Mouse (Mus musculus) hindbrain, embryonic 15.5 days (tissue): Measurements from ENCODE around the gene Dnaic1. TPM values are rescaled to one million over a fixed set of nuclear protein-coding genes. Genes with fewer than 3 reads are reported as not detected.

Source experiments
- ATAC-seq: fragments of 200-750 bp; cut with Nextera tagmentation; 2 replicates; pipeline ENCODE4 v1.8.0; 2017; ENCODE audit warnings: low read depth, moderate number of reproducible peaks, moderate TSS enrichment; ENCODE audit not compliant: low FRiP score
- H3K27ac ChIP-seq: fragments of 300-500 bp; sonication (generic); replicated peaks from 2 replicates; pipeline ENCODE4 v1.5.1; 2015; ENCODE audit warnings: mild to moderate bottlenecking, inconsistent platforms
- H3K27me3 ChIP-seq: fragments of 300-500 bp; sonication (generic); 2 replicates; pipeline ENCODE4 v1.6.1; 2015; ENCODE audit warnings: control low read depth, inconsistent platforms
- H3K36me3 ChIP-seq: fragments of 300-500 bp; sonication (generic); 2 replicates; pipeline ENCODE4 v1.6.1; 2015; ENCODE audit warnings: control low read depth, inconsistent platforms
- H3K4me1 ChIP-seq: fragments of 300-500 bp; sonication (generic); replicated peaks from 2 replicates; pipeline ENCODE4 v1.6.1; 2015; ENCODE audit warnings: control low read depth, inconsistent platforms
- H3K4me2 ChIP-seq: fragments of 300-500 bp; sonication (generic); 2 replicates; pipeline ENCODE4 v1.6.1; 2015; ENCODE audit warnings: moderate library complexity, mild to moderate bottlenecking, inconsistent platforms
- H3K4me3 ChIP-seq: fragments of 300-500 bp; sonication (generic); 2 replicates; pipeline ENCODE4 v1.5.1; 2015; ENCODE audit warnings: mild to moderate bottlenecking, inconsistent platforms
- H3K9ac ChIP-seq: fragments of 300-500 bp; sonication (generic); 2 replicates; pipeline ENCODE4 v1.6.1; 2015; ENCODE audit warnings: inconsistent platforms
- H3K9me3 ChIP-seq: fragments of 300-500 bp; sonication (generic); 2 replicates; pipeline ENCODE4 v1.6.1; 2016; ENCODE audit warnings: control low read depth, inconsistent platforms
- WGBS: fragments of 180-500 bp; shearing (Covaris S2); methylation state at CpG from one replicate; pipeline ENCODE4 v1.1.7; 2015; 5-methylcytosine and 5-hydroxymethylcytosine counted together
- polyA plus RNA-seq: library from polyadenylated mRNA; unstranded; fragments of >200 nt; fragmentation: Nextera tagmentation; extraction: Ambion mirVana; gene quantifications from 2 replicates; pipeline ENCODE4 v1.2.1, GENCODE M21; 2015

The Dnaic1 gene
- polyA plus RNA-seq, 1 experiment from 2014 or later = 2.6 TPM

GRCm38 (mm10) chr4:41573492-41573891 lies 3.9 kb downstream of the Dnaic1 start:
- H3K27ac ChIP-seq = no peak overlapping the region
- H3K4me1 ChIP-seq = peaks cover 24% of the 10 kb centered on the region
- H3K9me3 ChIP-seq = no peaks in the 10 kb centered on the region
- H3K27me3 ChIP-seq = no peaks in the 10 kb centered on the region
- WGBS = 47% methylated on average over 4 of the region's 4 CpGs
- no peaks in the 10 kb centered on the region for H3K36me3 ChIP-seq
- no peak overlapping the region for H3K4me3 ChIP-seq
- H3K4me2 ChIP-seq = no peak overlapping the region
- ATAC-seq = no peak
- H3K9ac ChIP-seq = no peak overlapping the region

- Histone ChIP-seq H3K9me3 (no peaks in the 10 kb centered on the region), H3K4me2 (no peak overlapping the region), H3K9ac (no peak overlapping the region), H3K4me3 (no peak overlapping the region), H3K27me3 (no peaks in the 10 kb centered on the region), H3K27ac (no peak overlapping the region), H3K36me3 (no peaks in the 10 kb centered on the region), H3K4me1 (peaks cover 18% of the 10 kb centered on the region)
- ATAC-seq = no peak; the same call in 1 of the 2 replicates
- 11% methylated on average over 6 of the region's 6 CpGs for WGBS
Measured at GRCm38 (mm10) chr4:41575914-41576313, 6.3 kb downstream of the Dnaic1 start.

- Histone ChIP-seq H3K4me3 (no peak overlapping the region), H3K27ac (no peak overlapping the region), H3K9ac (no peak overlapping the region), H3K4me2 (no peak overlapping the region), H3K27me3 (0 out of 2 replicates have a peak, but pooled peaks cover 2% of the 10 kb centered on the region), H3K4me1 (peaks cover 3% of the 10 kb centered on the region; the same call in 1 of the 2 replicates), H3K9me3 (no peaks in the 10 kb centered on the region), H3K36me3 (no peaks in the 10 kb centered on the region)
- 57% methylated on average over 7 of the region's 7 CpGs for WGBS
- ATAC-seq = no peak
Measured at GRCm38 (mm10) chr4:41583353-41583752, 13.8 kb downstream of the Dnaic1 start.

DNA sequence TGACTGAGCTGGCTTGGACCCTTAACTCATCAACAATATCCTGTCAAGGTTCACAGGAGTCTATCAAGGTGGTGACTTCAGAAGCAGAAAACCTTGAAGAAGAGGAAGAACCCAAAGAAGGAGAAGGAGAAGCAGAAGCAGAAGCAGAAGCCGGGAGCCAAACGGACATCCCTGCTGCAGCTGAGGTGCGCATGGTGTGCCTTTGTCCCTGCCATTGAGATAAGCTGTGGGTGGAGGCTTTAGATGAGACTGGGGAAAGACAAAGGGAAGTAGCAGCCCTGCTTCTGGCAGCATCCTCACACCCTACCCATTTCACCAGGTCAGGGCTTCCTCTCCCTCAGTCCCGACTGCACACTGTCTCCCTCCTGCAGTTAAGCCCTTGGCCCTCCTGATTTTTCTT lies 33.2 kb downstream of the Dnaic1 start:
- 56% methylated on average over 4 of the region's 4 CpGs for WGBS
- H3K27me3 ChIP-seq = no peaks in the 10 kb centered on the region
- ATAC-seq = no peak
- no peak overlapping the region for H3K4me2 ChIP-seq
- no peak overlapping the region for H3K27ac ChIP-seq
- no peaks in the 10 kb centered on the region for H3K36me3 ChIP-seq
- H3K4me1 ChIP-seq = peaks cover 14% of the 10 kb centered on the region
- no peak overlapping the region for H3K9ac ChIP-seq
- H3K9me3 ChIP-seq = no peaks in the 10 kb centered on the region
- H3K4me3 ChIP-seq = no peak overlapping the region

DNA sequence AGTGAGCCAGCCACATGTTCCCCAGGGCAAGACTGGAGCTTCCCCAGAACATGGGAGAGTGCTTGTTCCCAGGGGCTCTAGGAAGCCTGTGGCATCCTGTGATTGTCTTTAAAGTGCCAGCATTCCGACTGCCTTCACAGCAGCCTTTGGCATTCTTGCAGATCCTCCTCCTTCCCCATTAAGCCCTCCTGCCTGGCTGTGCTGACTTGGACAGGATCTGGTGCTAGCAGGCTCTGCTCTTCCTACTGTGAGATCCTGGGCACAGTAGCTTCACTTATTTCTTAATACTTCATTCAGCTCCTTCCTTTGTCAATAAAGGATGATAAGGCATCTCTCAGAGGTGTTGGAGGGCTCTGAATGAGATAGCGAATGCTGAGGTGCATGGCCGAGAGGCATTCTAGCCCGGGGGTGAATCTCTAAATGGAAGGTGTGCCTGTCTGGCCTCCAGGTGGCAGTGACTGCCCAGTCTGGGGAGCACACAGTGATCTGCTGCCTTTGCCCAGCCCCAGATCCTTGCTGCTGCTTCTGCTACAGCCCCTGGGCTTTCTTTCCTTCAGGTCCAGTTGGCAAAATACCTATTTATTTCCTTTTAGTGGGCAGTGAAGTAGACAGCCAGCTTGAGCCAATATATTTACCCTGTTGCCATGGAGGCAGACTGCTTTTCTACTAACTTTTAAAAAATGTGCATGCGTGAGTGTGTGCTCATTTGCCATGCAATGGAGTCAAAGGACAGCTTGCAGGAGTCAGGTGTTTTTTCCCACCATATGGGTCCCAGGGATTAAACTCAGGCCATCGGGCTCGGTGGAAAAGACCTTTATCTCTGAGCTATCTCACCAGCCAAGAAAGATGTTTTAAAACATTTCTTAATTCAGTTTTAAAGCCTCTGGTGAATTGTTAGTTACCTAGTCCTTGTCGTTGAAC lies 35.2 kb downstream of the Dnaic1 start:
- Histone ChIP-seq H3K9me3 (no peaks in the 10 kb centered on the region), H3K9ac (no peak overlapping the region), H3K36me3 (no peaks in the 10 kb centered on the region), H3K4me2 (no peak overlapping the region), H3K4me1 (peaks cover 21% of the 10 kb centered on the region), H3K27me3 (no peaks in the 10 kb centered on the region), H3K4me3 (no peak overlapping the region), H3K27ac (0 out of 2 replicates have a peak overlapping the region, but pooled peaks have one; percentile 36)
- peak; percentile 62; the same call in 1 of the 2 replicates for ATAC-seq
- 20% methylated on average over 8 of the region's 8 CpGs for WGBS

- Histone ChIP-seq H3K27me3 (no peaks in the 10 kb centered on the region), H3K27ac (no peak overlapping the region), H3K4me1 (peaks cover 28% of the 10 kb centered on the region), H3K4me2 (no peak overlapping the region), H3K4me3 (no peak overlapping the region), H3K9me3 (no peaks in the 10 kb centered on the region), H3K9ac (no peak overlapping the region), H3K36me3 (no peaks in the 10 kb centered on the region)
- 63% methylated on average over 4 of the region's 4 CpGs for WGBS
- no peak for ATAC-seq
Measured at GRCm38 (mm10) chr4:41606784-41607183, 37.2 kb downstream of the Dnaic1 start.

- no peak overlapping the region for H3K4me3 ChIP-seq
- no peak overlapping the region for H3K4me2 ChIP-seq
- no peak overlapping the region for H3K27ac ChIP-seq
- H3K27me3 ChIP-seq = no peaks in the 10 kb centered on the region
- no peak overlapping the region for H3K9ac ChIP-seq
- peaks cover 45% of the 10 kb centered on the region for H3K4me1 ChIP-seq
- H3K36me3 ChIP-seq = no peaks in the 10 kb centered on the region
- no peaks in the 10 kb centered on the region for H3K9me3 ChIP-seq
- ATAC-seq = no peak
- WGBS = 60% methylated on average over 10 of the region's 10 CpGs
Measured at GRCm38 (mm10) chr4:41609681-41610593, 40.4 kb downstream of the Dnaic1 start.

DNA sequence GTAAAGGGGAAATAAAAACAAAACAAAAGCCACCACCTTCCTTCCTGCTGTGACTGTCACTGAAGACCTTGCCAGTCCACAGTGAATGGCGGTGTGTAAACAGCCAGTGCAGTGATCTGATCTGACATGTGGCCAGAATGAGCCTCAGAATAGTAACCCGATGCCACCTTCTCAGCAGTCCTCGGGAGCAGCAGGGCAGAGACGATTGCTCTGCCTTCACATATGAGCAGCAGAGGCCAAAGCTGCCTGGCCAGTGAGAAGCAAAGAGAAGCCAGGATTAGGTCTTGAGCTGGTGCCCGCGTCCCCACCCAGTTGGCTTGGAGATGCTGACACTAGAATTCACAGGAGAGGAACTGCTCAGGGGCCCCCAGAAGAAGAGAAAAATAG lies 41.0 kb downstream of the Dnaic1 start:
- no peak for ATAC-seq
- H3K4me2 ChIP-seq = no peak overlapping the region
- no peak overlapping the region for H3K27ac ChIP-seq
- H3K9me3 ChIP-seq = no peaks in the 10 kb centered on the region
- no peak overlapping the region for H3K9ac ChIP-seq
- H3K27me3 ChIP-seq = no peaks in the 10 kb centered on the region
- 38% methylated on average over 6 of the region's 6 CpGs for WGBS
- peaks cover 46% of the 10 kb centered on the region for H3K4me1 ChIP-seq
- no peaks in the 10 kb centered on the region for H3K36me3 ChIP-seq
- no peak overlapping the region for H3K4me3 ChIP-seq

DNA sequence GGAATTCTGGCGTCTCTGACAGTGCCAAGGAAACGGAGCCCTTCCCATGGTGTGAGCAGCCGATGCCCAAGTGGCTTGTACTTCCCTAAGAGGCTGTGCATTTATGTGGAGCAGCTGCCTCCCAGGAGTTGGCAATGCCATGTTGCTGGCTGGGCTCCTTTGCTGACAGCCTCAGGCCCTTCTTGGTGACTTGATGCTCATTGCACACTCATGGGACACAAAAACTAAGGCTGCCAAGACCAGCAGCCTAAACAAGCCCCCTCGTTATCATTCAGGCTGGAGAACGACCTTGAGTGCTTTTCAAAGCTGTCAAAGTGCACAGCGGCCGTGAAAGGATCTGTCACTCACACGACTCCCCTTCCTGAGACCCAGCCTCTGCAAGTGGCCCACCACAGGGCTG lies 42.6 kb downstream of the Dnaic1 start:
- peak; percentile 46 for ATAC-seq
- Histone ChIP-seq H3K27me3 (no peaks in the 10 kb centered on the region), H3K9ac (no peak overlapping the region), H3K27ac (peak overlapping the region; percentile 40), H3K36me3 (no peaks in the 10 kb centered on the region), H3K9me3 (no peaks in the 10 kb centered on the region), H3K4me2 (no peak overlapping the region), H3K4me3 (no peak overlapping the region), H3K4me1 (peaks cover 47% of the 10 kb centered on the region)
- WGBS = 25% methylated on average over 8 of the region's 8 CpGs

- no peak overlapping the region for H3K4me2 ChIP-seq
- no peak overlapping the region for H3K4me3 ChIP-seq
- no peak for ATAC-seq
- no peaks in the 10 kb centered on the region for H3K36me3 ChIP-seq
- no peaks in the 10 kb centered on the region for H3K9me3 ChIP-seq
- peak overlapping the region; percentile 27; the same call in 1 of the 2 replicates for H3K27ac ChIP-seq
- peaks cover 60% of the 10 kb centered on the region for H3K4me1 ChIP-seq
- 6% methylated on average over 7 of the region's 7 CpGs for WGBS
- no peak overlapping the region for H3K9ac ChIP-seq
- no peaks in the 10 kb centered on the region for H3K27me3 ChIP-seq
Measured at GRCm38 (mm10) chr4:41614156-41614555, 44.6 kb downstream of the Dnaic1 start.

DNA sequence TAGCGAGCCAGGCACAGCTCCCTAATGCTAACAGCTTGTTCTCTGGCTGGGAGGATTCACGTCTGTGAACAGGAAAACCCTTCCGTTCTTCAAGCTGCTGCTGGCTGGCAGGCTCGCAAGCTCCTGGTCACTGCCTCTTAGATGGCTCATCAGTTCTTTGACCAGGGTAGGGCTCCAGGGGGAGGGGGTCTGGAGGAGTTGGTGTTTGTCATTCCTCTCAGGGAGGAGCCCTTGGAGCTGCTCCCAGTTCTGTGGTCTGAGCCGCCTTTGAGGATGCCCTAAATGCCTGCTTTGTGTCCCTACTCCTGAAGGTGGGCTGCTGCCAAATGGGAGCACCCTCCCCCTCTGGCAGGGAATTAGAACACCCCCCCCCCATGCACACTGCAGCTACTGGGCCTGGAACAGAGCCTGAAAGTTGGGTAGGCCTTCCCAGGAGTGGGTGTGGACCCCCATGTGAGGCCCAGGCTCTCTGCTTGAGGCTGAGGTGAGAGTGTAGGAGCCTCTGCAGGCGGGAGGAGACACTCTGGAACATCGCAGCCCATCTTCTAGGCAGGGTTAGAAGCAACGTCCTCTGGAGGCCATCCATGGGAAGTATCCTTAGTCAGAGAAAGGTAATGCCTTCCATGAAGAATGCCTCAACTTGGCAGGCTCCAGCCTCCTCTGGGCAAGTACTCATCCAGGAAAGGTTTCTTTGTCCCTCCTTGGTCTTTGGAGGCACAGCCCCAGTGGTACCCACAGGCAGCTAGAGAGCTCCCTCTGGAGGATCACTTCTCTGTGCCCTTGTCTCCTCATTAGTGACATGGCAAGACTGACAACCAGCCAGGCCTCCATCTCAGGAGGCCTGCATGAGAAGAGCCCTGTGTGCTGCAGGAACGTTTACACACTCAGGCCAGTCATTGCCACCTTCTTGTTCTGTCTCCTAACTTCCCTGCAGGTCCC lies 46.4 kb downstream of the Dnaic1 start:
- peaks cover 56% of the 10 kb centered on the region for H3K4me1 ChIP-seq
- peak; percentile 88 for ATAC-seq
- WGBS = 52% methylated on average over 9 of the region's 9 CpGs

More for the DNA sequence above, 46.4 kb downstream of the Dnaic1 start:
- Histone ChIP-seq H3K4me2 (no peak overlapping the region), H3K9ac (no peak overlapping the region), H3K27ac (peak overlapping the region; percentile 31), H3K36me3 (no peaks in the 10 kb centered on the region), H3K4me3 (no peak overlapping the region), H3K27me3 (no peaks in the 10 kb centered on the region), H3K9me3 (no peaks in the 10 kb centered on the region)
